Mouse (Mus musculus) telencephalon, adult 2 months (tissue): ENCODE measurements at regions not wholly inside any gene's neighbourhood (a gene's known extent, or its start where the extent isn't known, plus 50 kb on each side); places are given as distances from the start of the nearest gene placed in this dataset.

Experiments
- DNase-seq: peaks from one replicate; pipeline ENCODE4 v3.0.0-alpha.2; 2011; ENCODE audit warnings: low read depth, low spot score

DNA sequence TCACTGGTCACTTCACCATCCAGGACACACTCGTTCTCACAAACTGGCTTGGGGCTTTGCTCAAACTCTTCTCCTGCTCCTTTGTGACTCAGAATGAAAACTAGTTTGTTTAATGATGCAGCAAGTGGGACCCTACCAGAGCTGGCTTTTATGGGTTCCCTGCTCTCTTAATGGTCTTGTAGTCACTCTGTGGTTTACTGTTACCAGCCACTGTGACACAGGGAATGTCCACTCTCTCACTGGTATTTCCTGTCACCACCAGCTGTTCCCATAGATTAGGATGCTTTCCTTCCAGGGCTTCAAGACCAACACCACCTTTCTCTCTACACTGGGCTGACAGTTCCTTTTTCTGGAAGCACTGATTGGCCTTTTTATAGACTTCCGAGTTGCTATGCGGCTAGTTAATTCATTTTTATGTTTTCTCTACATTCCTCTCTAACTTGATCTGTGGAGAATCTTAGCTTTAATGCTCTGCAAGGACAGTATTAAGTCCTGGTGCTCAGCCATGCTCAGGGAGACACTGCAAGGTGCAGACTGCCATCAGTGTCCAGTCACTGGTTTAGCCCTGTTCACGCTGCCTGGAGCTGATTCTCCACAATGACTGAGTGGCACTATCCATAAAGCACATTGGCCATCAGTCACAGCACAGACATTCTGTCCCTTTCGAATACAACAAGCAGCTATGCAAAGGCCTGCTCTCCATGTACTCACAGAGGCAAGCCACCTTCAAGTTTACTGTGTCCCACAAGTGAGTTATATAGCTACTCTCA, 149.2 kb upstream of the Klf14 start:
- no peak for DNase-seq

DNA sequence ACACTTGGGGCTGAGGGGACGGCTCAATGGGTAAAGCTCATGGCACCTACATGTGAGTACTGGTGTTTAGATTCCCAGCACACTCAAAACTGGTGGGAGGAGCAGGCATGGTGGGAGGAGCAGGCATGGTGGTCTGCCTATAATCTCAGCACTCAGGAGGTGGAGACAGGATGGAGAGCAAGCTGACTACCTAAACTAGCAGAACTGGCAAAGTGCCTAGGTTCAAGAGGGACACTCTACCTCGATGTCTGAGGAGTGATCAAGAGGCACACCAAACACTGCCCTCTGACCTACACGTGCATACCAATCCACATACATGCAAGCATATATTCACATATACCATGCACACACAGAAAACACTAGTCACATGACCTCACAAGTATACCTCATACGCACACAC, 150.7 kb upstream of the Klf14 start:
- no peak for DNase-seq

DNA sequence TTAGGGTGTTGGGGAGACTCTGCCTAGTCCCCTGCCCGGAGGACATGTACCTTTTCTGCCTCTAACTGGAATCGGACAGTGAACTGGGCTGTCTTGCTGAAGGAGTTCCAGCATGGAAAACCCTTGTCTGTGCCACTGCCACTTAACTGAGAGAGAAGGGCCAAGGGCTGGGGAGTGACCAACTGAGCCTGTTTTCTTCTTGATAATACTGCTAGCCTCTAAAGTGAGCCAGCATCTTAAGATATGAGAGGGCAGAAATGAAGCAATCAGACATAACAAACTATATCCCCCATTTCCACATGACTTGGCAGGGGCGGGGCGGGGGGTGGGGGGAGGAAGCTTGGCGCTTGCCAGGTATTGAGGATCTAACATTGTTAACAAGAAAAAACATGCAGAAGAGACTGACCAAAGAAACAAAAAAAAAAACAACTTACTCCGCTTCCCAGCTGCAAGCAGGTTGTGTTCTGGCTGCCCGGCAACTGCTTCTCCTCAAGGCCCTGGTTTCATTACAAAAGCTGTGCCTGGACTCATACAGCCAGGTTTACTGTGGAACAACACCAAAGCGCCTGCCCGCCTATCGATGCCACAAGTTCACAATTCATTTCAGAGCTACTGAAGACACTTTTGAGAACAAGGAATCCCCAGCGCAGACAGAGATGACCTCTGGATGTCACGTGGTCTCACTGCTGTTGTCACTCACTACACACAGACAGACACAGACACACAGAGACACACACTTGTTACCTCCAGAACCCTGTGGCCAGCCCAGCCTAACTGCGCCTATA, 153.6 kb upstream of the Klf14 start:
- no peak for DNase-seq

DNA sequence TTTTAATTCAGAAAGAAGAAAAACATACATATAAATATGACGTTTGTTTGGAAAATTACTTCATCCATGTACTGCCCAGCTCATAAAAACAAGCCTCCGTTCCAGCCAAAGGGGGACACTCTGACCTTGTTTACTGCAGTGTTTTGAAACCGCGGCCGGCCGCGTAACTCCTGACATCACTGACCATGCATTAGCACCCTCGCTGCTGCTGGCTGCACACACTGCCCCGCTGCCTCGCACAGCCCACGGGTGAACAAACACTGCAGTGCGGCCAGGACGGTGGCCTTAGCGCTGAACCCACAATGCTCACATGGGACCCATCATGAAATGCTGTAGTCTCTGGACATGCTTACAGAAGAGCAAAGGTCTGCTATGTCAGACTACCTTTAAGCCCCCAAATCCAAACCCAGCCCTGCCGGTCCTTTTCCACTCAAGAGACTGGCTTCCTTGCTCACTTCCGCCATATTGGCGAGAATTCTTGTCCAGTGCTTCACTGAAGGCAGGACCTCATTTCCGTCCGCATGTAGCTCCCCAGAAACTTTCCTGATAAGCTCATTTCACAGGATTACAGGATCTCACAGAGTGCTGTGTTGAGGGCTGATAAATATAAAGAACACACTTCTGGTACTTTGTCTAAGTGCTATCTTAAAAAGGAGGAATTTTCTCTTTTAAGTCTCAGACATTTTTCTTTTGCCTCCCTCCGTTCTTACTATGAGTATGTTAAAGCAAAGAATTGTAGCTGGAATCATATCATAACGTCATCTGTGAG, 154.9 kb upstream of the Klf14 start:
- DNase-seq, result no peak

DNA sequence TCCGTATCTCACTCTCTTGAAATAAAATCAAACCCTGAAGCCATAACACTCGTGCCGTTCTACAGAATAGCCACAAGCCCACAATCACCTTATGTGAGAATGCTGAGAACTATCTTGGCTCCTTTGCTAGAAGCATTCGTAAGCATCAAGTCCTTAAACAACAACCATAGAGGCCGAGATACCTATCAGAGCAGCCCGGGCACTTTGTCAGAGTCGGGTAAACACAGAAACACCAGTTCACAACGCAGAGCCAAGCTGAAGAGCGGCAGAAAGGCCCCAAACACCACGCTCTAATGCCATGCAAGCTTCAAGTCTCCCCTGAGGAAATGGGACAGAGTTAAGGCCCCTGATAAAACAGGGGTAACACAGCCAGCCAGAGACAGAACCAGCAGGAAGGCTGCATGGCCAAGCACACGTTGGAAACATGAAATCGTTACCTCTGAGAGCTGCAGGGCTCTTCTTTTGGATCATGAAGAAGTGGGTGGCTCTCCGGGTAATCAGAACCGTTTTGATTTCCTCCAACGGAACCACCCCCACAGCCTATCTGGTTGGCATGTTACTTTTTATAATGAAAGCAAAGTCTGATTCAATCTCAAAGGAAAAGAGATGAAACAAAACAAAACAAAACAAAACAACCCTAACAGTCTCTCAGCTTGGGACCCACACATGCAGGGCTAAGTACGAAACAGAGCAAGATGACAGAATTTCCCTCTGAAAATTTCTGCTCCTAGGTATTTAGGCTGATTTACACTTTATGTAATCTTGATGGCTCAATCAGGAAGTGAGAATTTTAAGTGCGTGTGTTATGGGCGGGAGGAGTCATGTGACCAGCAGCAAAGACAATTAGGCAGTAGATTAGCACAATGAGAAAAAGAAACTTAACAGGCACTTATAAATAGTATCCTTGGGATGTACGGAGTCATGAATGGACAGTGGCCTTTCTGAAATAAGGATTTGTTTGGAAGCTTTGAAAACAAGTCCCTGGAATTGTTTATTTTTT, 155.8 kb upstream of the Klf14 start:
- DNase-seq, result peak; percentile 71

DNA sequence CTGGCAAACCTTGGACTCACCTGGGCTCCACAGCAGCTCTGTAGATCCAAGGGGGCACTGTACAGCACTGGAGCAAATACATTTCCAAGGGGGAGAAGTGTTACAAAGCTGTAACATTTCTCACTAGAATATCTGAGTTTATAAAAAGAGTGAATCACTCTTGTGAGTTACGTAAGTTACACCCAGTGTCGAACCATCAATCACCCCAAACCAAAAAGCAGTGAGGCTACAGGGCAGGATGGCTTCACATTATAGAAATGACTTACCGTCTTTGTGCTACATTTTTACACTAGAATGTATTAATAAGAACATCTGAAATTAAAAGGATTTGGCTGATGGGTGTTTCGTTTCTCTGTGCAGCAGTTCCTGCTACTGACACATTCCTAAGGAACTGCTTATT, 156.7 kb upstream of the Klf14 start:
- no peak for DNase-seq

DNA sequence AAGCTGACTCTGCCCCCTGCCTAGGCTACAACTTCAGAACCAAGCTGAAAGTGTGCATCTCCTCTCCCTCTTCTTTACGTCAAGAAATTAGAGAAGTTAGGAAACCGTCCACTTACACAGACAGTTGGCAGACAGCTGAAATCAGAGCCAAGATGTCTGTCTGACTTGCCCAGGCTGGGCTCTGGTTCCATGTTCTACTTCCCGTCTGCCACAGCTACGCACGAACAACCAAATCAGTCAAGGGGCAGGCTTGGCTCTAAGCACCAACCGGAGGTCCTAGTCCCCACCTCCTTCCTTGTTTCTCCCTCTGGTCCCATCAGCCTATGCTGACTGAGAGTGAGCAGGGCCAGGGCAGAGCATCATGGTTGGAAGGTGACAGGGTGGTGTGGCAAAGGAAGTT, 157.5 kb upstream of the Klf14 start:
- no peak for DNase-seq

DNA sequence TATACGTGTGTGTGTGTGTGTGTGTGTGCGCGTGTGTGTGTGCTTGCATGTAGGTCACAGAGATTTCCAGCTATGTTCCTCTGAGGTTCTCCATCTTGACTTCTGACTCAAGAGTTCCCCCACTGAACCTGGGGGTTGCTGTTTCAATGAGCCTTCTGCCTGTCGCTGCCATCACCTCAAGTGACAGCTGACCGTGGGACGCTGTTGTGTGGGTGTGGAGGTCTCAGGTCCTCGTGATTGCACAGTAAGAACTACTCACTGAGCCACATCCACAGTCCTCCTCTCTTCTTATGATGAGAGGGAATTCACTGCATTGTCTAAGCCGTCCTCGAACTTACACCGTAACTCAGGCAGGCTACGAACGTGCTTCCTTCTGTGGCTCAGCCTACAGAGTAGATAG, 158.8 kb upstream of the Klf14 start:
- DNase-seq, result no peak

DNA sequence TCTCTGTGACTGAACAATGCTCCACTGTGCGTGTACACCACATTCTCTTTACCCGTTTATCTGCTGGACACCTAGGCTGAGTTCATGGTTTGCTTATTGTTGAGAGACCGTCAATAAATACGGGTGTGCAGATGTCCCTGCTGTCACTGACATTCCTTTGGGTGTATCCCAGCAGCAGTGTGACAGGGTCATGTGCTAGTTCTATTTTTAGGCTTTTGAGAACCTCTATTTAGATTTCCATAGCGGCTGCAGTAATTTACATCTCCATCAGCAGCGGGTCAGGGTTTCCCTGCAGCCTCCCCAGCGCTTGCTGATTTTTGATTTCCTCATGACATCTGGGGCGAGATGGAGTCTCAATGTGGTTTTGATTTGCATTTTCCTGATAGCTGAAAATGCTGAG, 162.1 kb upstream of the Klf14 start:
- DNase-seq, result no peak

DNA sequence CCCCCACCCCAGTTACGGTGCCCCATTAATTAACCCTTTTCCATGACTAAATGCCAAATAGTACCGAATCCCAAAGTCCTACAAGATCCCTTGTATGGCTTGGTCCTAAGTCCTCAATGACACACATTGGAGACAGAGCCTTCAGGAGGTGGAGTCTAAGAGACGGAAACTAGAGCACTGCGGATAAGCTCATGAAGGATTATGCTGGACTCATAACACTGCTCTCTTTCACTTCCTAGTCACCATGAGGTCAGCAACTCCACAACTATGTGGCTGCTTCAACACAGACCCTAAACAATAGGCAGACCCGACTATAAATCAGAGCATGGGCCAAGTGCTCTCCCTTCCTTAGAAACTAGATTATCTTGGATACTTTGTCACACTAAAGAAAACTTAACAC, 164.0 kb upstream of the Klf14 start:
- DNase-seq, result no peak

DNA sequence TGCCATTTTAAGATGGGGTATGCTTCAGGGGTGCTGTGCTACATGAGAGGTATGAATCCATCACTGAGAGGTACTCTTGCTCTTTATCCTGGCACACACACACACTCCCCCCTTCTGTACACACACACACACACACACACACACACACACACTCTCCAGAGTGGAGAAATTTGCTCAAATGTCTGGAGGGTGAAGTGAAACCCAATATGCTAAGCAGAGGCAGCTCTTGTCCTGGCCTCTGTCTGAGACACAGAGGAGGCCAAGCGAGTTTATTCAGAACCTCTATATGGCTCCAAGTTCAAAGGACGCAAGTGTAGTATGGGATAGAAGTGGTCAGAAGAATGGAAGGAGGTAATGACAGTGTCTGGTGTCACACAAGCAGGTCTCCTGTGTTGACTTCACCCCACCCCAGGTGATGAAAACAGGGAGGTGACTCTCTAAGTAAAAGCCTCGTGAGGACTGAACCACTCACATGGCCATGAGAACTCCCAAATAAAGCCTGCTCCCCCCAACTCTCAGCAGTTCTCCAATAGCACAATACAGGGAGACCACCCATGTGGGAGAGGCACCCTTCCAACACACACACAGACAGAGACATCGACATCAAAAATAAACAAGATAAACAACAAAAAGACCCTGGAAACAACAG, 164.6 kb upstream of the Klf14 start:
- DNase-seq, result no peak

DNA sequence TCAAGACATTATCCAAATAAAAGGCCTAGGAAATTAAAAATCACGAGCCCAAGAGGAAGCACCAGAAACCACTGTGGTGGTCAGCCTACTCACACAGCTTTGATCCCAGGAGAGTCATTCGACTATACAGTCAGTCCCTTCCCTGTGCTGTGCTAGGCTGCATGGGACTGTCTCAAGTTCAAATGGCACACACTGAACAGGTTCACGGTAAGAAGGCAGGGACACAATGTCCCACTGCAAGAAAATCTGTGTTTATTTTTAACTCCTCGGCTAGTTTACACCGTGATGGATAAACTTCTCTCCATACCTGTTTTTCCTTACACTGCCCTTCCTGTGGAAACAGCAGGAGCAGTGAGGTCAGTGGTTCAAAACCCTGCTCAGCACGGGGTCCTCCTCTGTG, 165.2 kb upstream of the Klf14 start:
- DNase-seq, result no peak

DNA sequence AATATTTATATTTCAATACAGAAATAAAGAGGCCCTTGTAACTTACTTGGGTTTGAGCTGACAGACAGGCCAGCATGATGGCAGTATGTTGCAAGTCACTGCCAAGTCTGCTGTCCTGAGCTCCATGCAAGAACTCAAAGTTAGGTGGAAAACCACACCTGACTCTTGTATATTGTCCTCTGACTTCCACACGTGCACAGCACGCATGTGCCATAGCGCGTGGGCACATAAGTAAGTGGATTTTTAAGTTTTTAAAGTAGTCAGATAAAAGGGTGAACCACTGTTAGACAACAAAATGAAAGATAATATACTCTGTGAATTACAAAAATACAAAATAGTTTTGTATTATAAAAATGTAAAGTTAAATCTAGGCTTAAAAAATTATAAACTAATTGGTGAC, 166.0 kb upstream of the Klf14 start:
- no peak for DNase-seq

DNA sequence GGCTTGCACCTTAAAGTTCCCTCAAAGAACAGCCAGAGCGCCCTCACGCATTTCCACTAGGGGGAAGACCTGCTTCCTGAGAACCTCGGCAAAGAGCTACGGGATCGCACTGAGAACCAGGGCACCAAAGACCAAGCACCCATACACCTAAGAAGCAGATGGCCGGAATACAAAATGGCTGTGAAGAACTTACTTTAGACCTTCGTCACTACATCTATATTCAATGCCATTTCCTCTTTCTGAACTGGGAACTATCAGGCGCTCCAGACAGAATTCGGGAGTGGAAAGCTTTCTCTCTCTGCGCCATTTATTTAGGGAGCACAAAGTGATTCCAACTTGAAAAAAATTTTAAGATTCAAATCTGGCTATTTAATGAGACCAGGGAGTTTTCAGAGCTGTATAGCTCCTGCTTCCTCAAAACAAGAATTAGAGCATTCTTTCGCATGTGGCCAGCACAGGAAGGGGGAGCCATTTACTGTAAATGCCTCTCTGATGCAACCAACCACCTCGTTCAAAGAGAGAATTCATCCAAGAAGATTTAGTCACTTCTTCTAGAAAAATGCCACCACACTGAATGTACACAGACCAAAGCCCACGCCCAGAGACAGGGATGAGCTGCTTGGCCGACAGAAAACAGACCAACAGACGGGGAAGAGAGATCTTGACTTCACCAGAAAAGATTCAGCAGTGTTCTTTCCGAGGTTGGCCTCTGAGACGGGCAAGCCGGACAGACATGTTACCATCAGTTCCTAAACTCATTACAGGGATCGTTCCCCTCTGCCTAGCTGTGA, 166.6 kb upstream of the Klf14 start:
- DNase-seq, result no peak

DNA sequence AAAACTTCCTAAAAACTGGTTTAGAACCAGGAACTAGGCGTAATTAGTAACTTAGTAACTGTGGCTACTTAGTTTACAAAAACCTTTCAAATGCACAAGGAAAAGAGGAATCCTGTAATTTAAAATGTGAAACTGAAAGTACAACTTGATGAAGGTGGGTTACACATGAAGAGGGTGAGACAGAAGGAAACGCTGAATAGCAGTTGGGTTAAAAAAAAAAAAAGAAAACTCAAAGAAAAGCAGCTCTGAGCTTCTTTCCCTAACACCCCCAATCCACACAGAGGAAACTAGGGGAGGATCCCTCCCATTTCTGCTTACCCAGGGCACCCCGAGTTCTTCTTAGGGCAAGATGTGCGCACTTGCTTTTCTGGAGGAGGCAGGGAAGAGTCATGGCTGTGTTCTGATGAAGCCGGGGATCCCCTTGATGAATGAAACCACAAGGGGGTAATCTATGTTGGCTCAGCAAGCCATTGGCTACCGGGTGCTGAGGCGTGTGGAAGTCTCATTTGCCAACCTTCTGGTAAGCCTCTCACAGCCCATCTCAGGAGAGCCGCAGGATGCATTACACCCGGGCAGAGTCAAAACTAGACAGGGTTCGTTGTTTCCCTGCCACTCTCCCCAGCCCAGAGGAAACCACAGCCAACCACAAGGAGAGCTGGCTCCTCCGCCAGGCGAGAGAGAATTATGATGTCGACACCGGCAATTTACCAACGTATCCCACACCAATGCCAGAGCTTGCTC, 167.4 kb upstream of the Klf14 start:
- DNase-seq, result no peak

DNA sequence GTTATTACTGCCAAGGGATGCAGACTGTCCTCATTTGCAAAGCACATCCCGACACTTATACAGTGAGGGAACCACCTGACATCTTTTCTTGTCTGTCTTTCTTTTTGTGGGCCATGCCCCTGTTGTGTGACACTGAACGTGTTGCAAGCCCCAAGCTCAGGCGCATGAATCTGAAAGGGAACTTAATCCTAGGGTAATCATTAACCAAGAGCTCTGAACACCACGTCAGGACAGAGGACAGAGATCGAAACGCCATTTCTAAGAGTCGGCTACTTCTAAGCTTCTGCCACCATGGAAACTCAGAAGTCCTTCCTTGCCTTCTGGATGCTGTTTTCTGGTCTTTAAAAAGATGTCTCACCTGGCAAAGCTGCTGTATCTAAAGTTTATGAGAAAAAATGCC, 170.3 kb upstream of the Klf14 start:
- no peak for DNase-seq

DNA sequence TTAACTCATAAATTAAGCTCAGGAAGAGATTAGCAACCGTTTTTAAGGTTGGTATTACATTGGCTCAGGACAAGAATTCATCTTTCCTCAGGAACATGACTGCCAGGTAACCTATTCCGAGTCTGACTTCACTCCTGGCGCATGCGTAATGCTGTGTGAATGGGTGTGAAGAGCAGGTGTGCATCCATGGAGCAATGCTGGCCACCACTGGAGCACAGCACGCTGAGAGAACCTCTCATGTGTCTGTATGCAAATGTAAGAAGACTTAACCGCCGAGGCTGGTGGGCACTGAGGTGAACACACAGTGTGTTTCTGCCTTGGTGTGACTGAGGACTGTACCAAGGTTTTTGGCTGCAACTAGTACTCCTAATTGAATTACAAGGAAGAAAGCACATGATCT, 171.1 kb upstream of the Klf14 start:
- DNase-seq, result no peak

DNA sequence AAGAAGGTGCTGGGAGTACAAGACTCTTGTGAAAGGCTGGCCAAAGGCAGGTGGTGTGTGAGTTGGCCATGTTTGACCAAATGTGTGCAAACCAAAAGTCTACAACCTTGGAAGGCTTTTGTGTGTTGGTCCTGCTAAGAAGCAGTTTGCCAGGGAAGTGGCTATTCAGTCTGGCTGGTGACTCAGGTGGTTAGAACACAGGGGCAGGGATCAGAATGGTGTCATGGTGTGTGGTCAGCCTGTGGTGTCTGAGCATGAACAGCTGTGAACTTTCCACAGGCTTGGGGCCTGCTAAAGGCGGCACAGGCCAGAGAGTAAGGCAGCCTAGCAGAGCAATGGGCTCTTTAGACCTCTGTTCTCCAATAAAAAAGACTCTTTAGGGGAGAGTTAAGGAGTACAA, 171.6 kb upstream of the Klf14 start:
- DNase-seq, result no peak

DNA sequence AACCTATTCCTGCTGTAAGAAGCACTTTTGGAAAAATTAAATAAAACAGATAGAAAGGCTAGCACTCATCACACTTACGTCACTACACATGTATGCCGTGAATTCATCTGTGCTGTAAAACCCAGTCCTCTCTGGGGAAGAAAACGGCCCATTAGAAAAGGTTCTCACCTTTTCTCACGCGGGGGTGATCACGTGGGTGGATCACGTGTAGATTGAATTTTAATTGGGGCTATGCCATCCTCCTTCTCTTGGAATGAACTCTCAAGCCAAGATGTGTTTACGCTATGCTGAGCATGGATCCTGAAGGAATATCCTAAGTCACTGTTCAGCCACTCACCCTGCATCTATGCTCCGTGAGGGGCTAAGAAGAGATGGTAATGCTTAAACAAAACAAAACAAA, 172.8 kb upstream of the Klf14 start:
- no peak for DNase-seq
